Mouse (Mus musculus) frontal cortex, postnatal 36 days (tissue): ENCODE data around the gene Arl2.

Experiments used
- DNase-seq, 2 experiments: peaks; one replicate each; pipeline ENCODE4 v3.0.0; 2022; ENCODE audit warnings: low spot score in 2 of 2

Gene Arl2

GRCm38 (mm10) chr19:6126789-6127580, 14.4 kb downstream of the Arl2 start:
- no peak for DNase-seq

DNA sequence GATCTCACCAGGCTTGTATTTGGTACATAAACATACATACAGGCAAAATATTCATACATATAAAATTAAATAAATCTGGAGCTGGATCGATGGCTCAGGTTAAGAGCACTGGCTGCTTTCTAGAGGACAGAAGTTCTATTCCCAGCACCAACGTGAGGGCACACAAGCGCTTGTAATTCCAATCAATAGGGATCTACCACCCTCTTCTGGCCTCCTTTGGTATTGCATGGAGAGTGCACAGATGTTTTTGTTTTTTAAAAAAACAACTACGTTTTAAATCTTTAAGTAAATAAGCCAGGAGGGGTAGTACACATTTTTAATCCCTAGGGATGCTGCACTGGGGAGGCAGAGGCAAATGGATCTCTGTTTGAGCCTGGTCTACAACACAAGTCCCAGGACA, 15.1 kb downstream of the Arl2 start:
- no peak for DNase-seq

- no peak for DNase-seq
Measured at GRCm38 (mm10) chr19:6124898-6125297, 16.4 kb downstream of the Arl2 start.

- no peak for DNase-seq
Measured at GRCm38 (mm10) chr19:6123330-6123729, 18.0 kb downstream of the Arl2 start.

- no peak for DNase-seq
Measured at GRCm38 (mm10) chr19:6121761-6122160, 19.6 kb downstream of the Arl2 start.

GRCm38 (mm10) chr19:6118677-6119185, 22.6 kb downstream of the Arl2 start:
- no peak for DNase-seq

GRCm38 (mm10) chr19:6117986-6118676, 23.2 kb downstream of the Arl2 start, which contains the start of gene Sac3d1:
TSS of gene Sac3d1 (minus strand) at chr19:6118650.
- DNase-seq, result peak; percentile 90 to 93

DNA sequence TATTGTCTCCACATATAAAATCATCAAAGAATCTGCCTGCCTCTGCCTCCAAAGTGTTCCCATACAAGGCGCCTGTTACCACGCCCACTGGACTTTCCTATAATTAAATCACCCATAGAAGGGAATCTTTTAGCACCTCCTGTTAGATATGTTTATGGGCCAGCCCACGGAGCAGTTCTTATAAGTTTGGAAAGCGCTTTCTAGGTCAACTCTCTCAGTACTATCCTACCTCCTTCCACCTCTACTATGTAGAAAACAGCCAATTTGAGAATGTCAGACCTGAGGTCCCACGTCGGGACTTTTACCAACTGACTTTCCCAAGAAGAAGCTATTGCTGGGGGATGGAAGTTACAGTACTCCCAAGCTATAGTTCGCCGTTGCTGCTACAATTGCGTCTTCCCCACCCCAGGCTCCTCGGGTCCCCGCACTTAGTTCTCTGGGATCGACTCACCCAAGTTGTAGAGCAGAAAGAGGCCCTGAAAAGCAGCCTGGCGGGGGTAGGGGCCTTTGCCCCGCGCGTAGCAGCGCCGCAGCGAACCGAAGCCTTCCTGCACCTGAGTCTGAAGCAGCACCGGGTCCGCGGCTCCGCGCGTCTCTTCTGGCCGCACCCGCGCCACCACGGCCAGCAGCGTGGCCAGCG, 23.9 kb downstream of the Arl2 start:
- peak in 1 of 2 experiments; percentile 27 for DNase-seq

- no peak for DNase-seq
Measured at GRCm38 (mm10) chr19:6116113-6116850, 25.1 kb downstream of the Arl2 start.

- no peak for DNase-seq
Measured at GRCm38 (mm10) chr19:6113116-6113515, 28.2 kb downstream of the Arl2 start.

DNA sequence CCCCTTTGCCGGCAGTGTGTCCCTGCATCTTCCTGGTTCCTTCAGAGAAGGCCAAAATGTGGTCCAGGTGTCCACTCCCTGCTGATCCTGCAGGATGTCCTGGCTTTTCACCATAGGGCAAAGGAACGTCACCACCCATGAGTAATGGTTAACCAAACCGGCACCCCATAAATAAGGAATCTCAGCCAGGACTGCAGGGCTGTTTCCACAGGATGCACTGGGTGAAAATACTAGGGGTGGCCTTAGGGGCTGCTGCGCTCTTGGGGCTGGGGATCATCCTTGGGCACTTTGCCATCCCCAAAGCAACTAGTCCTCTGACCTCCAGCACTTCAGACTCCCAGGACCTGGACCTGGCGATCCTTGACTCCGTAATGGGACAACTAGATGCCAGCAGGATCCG, 35.8 kb downstream of the Arl2 start, which contains the start of gene Naaladl1:
Gene Naaladl1, plus strand, starts transcription at position 197 of the 400 bp plus-strand sequence.
- DNase-seq, result no peak

DNA sequence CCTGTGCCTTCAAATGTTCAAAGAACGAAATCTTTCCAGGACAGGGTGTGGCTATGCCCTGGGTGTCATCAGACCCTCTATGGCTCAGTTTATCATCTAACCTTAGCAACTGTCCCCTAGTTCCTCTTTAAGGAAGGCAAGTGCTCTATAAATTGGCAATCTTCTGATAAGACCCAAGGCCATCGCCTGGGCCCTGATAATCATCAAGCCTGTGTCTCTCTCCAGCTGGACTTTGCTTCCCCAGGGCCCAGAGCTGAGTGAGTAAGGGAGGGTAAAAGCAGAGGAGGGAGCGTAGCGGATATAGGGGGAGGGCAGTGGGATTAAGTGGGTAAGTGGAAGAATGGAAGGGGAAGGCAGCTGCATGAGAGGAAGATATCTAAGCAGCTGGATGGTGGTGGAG, 36.9 kb downstream of the Arl2 start:
- DNase-seq, result no peak

- no peak for DNase-seq
Measured at GRCm38 (mm10) chr19:6102169-6102853, 39.0 kb downstream of the Arl2 start.

GRCm38 (mm10) chr19:6101186-6101585, 40.2 kb downstream of the Arl2 start:
- DNase-seq, result no peak

DNA sequence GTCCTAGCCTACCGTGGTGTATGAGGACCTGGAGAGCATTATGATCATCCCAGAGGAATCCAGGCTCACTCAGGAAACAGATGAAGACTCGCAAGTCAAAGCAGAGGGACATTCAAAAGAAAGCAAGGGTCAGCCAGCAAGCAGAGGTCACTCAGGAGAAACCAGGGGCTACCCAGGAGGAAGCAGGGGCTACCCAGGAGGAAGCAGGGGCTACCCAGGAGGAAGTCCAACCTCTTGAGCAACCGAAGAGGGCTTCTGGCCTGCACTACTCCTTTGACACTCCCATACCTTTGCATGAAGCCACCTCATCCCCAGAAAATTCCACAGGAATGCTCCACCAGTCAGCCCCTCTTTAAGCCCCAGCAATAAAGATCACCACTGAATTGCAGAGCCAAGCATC, 43.5 kb downstream of the Arl2 start:
- DNase-seq, result no peak

- DNase-seq, result no peak
Measured at GRCm38 (mm10) chr19:6094119-6094518, 47.2 kb downstream of the Arl2 start, which contains the start of gene AC131692.1. TSS of gene AC131692.1 (plus strand) at chr19:6094419.

GRCm38 (mm10) chr19:6088841-6089240, 52.5 kb downstream of the Arl2 start:
- no peak for DNase-seq

DNA sequence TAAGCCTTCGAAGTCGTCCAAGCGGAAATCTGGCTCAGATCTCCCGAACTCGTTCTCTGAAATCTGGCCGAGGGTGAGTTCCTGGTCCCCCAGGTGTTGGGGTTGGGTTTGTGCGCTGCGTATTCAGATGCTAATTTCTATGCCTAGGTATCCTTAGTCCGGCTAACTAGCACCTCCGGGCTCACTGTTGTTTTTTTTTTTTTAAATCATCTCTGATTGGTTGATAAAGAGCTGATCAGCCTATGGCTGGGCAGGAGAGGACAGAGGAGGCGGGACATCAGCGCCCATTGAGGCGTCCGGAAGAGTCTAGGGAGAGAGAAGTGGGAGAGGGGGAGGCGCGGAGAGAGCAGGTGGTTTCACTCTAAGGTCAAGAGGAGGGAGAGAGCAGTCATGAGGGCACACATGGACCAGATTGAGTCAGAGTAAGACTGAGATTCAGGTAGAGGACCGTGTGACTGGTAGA, 55.9 kb downstream of the Arl2 start:
- DNase-seq, result no peak

GRCm38 (mm10) chr19:6084478-6085248, 56.7 kb downstream of the Arl2 start, which contains the start of the genes Zfpl1 and Cdca5:
TSS of gene Zfpl1 (minus strand) at chr19:6084956.
TSS of gene Cdca5 (plus strand) at chr19:6084983.
- DNase-seq, result peak; percentile 95 to 98
